Mouse (Mus musculus): ENCODE measurements around the gene R3hdm2.

Gene R3hdm2

GRCm38 (mm10) chr10:127425794-127426193 is 45.7 kb downstream of the R3hdm2 start:
- DNase-seq (ENCODE audit: low spot score in 2 of 2), result no peak

GRCm38 (mm10) chr10:127426670-127427069 is 46.5 kb downstream of the R3hdm2 start:
- peak in 1 of 2 experiments; percentile 15 for DNase-seq (ENCODE audit: low spot score in 2 of 2)

- no peak for DNase-seq (ENCODE audit: low spot score in 2 of 2)
Measured at GRCm38 (mm10) chr10:127427107-127427506, 47.0 kb downstream of the R3hdm2 start.

- no peak for DNase-seq (ENCODE audit: low spot score in 2 of 2)
Measured at GRCm38 (mm10) chr10:127427987-127428386, 47.9 kb downstream of the R3hdm2 start.

GRCm38 (mm10) chr10:127429538-127429937 is 49.4 kb downstream of the R3hdm2 start:
- no peak for DNase-seq (ENCODE audit: low spot score in 2 of 2)

- DNase-seq (ENCODE audit: low spot score in 2 of 2), result no peak
Measured at GRCm38 (mm10) chr10:127432466-127432865, 52.3 kb downstream of the R3hdm2 start.

GRCm38 (mm10) chr10:127437354-127438113 is 57.4 kb downstream of the R3hdm2 start:
- no peak for DNase-seq (ENCODE audit: low spot score in 2 of 2)

GRCm38 (mm10) chr10:127453701-127454100 is 73.6 kb downstream of the R3hdm2 start:
- no peak for DNase-seq (ENCODE audit: low spot score in 2 of 2)

- DNase-seq (ENCODE audit: low spot score in 2 of 2), result no peak
Measured at GRCm38 (mm10) chr10:127462411-127463096, 82.4 kb downstream of the R3hdm2 start.

GRCm38 (mm10) chr10:127471281-127471988 is 91.3 kb downstream of the R3hdm2 start:
- no peak for DNase-seq (ENCODE audit: low spot score in 2 of 2)

- DNase-seq (ENCODE audit: low spot score in 2 of 2), result no peak
Measured at GRCm38 (mm10) chr10:127472722-127473121, 92.6 kb downstream of the R3hdm2 start.

- DNase-seq (ENCODE audit: low spot score in 2 of 2), result no peak
Measured at GRCm38 (mm10) chr10:127475175-127475574, 95.0 kb downstream of the R3hdm2 start.

- no peak for DNase-seq (ENCODE audit: low spot score in 2 of 2)
Measured at GRCm38 (mm10) chr10:127476541-127476940, 96.4 kb downstream of the R3hdm2 start.

- DNase-seq (ENCODE audit: low spot score in 2 of 2), result no peak
Measured at GRCm38 (mm10) chr10:127477301-127477700, 97.2 kb downstream of the R3hdm2 start.

- no peak for DNase-seq (ENCODE audit: low spot score in 2 of 2)
Measured at GRCm38 (mm10) chr10:127479131-127479530, 99.0 kb downstream of the R3hdm2 start.

- DNase-seq (ENCODE audit: low spot score in 2 of 2), result peak; percentile 38 to 63
Measured at GRCm38 (mm10) chr10:127480833-127481813, 101.0 kb downstream of the R3hdm2 start.

GRCm38 (mm10) chr10:127485235-127485634 is 105.1 kb downstream of the R3hdm2 start:
- DNase-seq (ENCODE audit: low spot score in 2 of 2), result no peak

- no peak for DNase-seq (ENCODE audit: low spot score in 2 of 2)
Measured at GRCm38 (mm10) chr10:127488856-127489255, 108.7 kb downstream of the R3hdm2 start.

GRCm38 (mm10) chr10:127490160-127491127 is 110.3 kb downstream of the R3hdm2 start:
- DNase-seq (ENCODE audit: low spot score in 2 of 2), result no peak

- DNase-seq (ENCODE audit: low spot score in 2 of 2), result no peak
Measured at GRCm38 (mm10) chr10:127491128-127491512, 111.0 kb downstream of the R3hdm2 start.

All from urinary bladder, postnatal 36 days (tissue).